Mouse (Mus musculus): ENCODE measurements around the gene Sp9. TPM values are rescaled to one million over a fixed set of nuclear protein-coding genes. Genes with fewer than 3 reads are reported as not detected.

The Sp9 gene
- polyA plus RNA-seq, 1 experiment from 2014 or later: 1.2 TPM

DNA sequence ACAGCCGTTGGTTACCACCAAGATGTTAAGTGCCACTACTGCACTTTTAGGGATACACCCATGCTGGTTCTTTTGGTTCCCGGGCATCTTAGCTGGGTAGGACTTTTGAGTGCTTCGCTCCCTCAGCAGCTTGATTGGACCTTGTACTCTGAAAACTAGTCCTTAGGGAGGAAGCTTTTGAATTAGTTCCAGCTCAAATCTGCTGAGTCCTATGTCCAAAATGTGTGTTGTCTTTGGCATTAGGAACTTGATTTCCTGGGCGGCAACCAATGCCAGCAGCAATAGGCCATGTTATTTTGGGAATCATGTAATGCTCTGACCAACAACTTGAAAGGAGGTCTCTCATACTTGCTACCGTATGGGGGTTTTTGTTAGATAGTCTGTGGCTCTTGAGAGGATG is 54.1 kb downstream of the Sp9 start:
- Histone ChIP-seq H3K9ac (no peak overlapping the region), H3K27ac (replicated peaks) (no peak overlapping the region), H3K36me3 (no peaks in the 10 kb centered on the region), H3K4me3 (no peak overlapping the region), H3K9me3 (no peaks in the 10 kb centered on the region), H3K4me2 (no peak overlapping the region), H3K4me1 (replicated peaks) (no peaks in the 10 kb centered on the region), H3K27me3 (no peaks in the 10 kb centered on the region)
- 77% methylated on average over 5 of the region's 5 CpGs for WGBS
- ATAC-seq (ENCODE audit: low FRiP score, low read depth): no peak

Other genes starting within 250 kb of the Sp9 start
- 92.9 and 97.7 TPM in 2 replicates for gene Ola1, start 53.0 kb upstream of the Sp9 start, polyA plus RNA-seq (2015; fragmentation: Nextera tagmentation; extraction: Ambion mirVana)
- gene Scrn3, start 40.7 kb downstream of the Sp9 start, polyA plus RNA-seq (2015; fragmentation: Nextera tagmentation; extraction: Ambion mirVana): 7.3 and 8.2 TPM in 2 replicates
- 26.2 and 29.0 TPM in 2 replicates for gene Cir1, start 40.8 kb downstream of the Sp9 start, polyA plus RNA-seq (2015; fragmentation: Nextera tagmentation; extraction: Ambion mirVana)
- 14.1 and 14.4 TPM in 2 replicates for gene Gpr155, start 114.6 kb downstream of the Sp9 start, polyA plus RNA-seq (2015; fragmentation: Nextera tagmentation; extraction: Ambion mirVana)